Mouse (Mus musculus): ENCODE results near the gene Elf4. TPM values are rescaled to one million over a fixed set of nuclear protein-coding genes. Genes with fewer than 3 reads are reported as not detected.

Elf4 gene
- 10 to 100 TPM; 29.1 to 30.6 TPM for polyA plus RNA-seq (2017; shearing (Covaris generic))

- ATAC-seq = peak; percentile 57
These were observed at the start of gene Elf4 for GRCm38 (mm10) chrX:48462754-48463507. TSS of gene Elf4 (minus strand) at chrX:48463132.

GRCm38 (mm10) chrX:48493763-48494162 is 30.8 kb upstream of the Elf4 start:
- peak; percentile 63 for ATAC-seq

GRCm38 (mm10) chrX:48481687-48482086 is 18.8 kb upstream of the Elf4 start:
- ATAC-seq = no peak

GRCm38 (mm10) chrX:48481095-48481494 is 18.2 kb upstream of the Elf4 start:
- peak; percentile 73 for ATAC-seq

- no peak for ATAC-seq
These were observed 4.5 kb upstream of the Elf4 start for GRCm38 (mm10) chrX:48467355-48467946.

GRCm38 (mm10) chrX:48466174-48466573 is 3.2 kb upstream of the Elf4 start:
- ATAC-seq = no peak

GRCm38 (mm10) chrX:48464436-48464835 is 1.5 kb upstream of the Elf4 start:
- ATAC-seq = no peak

- no peak for ATAC-seq
These were observed 704 bp upstream of the Elf4 start for GRCm38 (mm10) chrX:48463636-48464035.

- no peak for ATAC-seq
These were observed 635 bp downstream of the Elf4 start for GRCm38 (mm10) chrX:48462297-48462696.

- ATAC-seq = no peak
These were observed 1.9 kb downstream of the Elf4 start for GRCm38 (mm10) chrX:48461006-48461405.

- ATAC-seq = no peak
These were observed 2.4 kb downstream of the Elf4 start for GRCm38 (mm10) chrX:48460496-48460895.

GRCm38 (mm10) chrX:48456956-48457355 is 6.0 kb downstream of the Elf4 start:
- ATAC-seq = no peak

- ATAC-seq = no peak
These were observed 7.9 kb downstream of the Elf4 start for GRCm38 (mm10) chrX:48455018-48455417.

- ATAC-seq = peak; percentile 52
These were observed 8.4 kb downstream of the Elf4 start for GRCm38 (mm10) chrX:48454495-48454878.

GRCm38 (mm10) chrX:48453736-48454494 is 9.0 kb downstream of the Elf4 start:
- ATAC-seq = peak; percentile 79

- no peak for ATAC-seq
These were observed 9.8 kb downstream of the Elf4 start for GRCm38 (mm10) chrX:48452931-48453673.

GRCm38 (mm10) chrX:48452231-48452890 is 10.6 kb downstream of the Elf4 start:
- ATAC-seq = no peak

- no peak for ATAC-seq
These were observed 13.3 kb downstream of the Elf4 start for GRCm38 (mm10) chrX:48449646-48450045.

- no peak for ATAC-seq
These were observed 18.3 kb downstream of the Elf4 start for GRCm38 (mm10) chrX:48444677-48445076.

GRCm38 (mm10) chrX:48441954-48442353 is 21.0 kb downstream of the Elf4 start:
- no peak for ATAC-seq

GRCm38 (mm10) chrX:48441548-48441947 is 21.4 kb downstream of the Elf4 start:
- no peak for ATAC-seq

- ATAC-seq = peak; percentile 56
These were observed 23.9 kb downstream of the Elf4 start for GRCm38 (mm10) chrX:48439036-48439435.
